In genomic region chr2:179440161-179440560, GRCm38 (mm10) we compare ENCODE assay signal across 17 mouse cellular contexts. TPM values are rescaled to one million over a fixed set of nuclear protein-coding genes. Genes with fewer than 3 reads are reported as not detected.
DNase-seq lines count a peak whose midpoint lies in the region; TF ChIP-seq lines count a peak whose summit lies in the region.
"Had no signal": no experiment of that assay in that cellular context is flagged by ENCODE, and none has a peak within 500 bp of the region (broad histone marks: within the 10 kb centered on the region; RNA-seq: fewer than 3 reads in every experiment).

No protein-coding gene starts in this region.

- no peak overlapping the region for H3K27ac ChIP-seq in cortical plate, adult 2 months (ENCODE audit: insufficient read depth, low read length)
- H3K27ac ChIP-seq: embryonic facial prominence, embryonic 15.5 days; intestine, embryonic 15.5 days; midbrain, embryonic 10.5 days had no signal

- H3K4me3 ChIP-seq in cortical plate, adult 2 months (ENCODE audit: insufficient read depth, low read length) = no peak overlapping the region
- H3K4me3 ChIP-seq: embryonic facial prominence, embryonic 15.5 days; intestine, embryonic 15.5 days; midbrain, embryonic 10.5 days had no signal

- H3K4me1 ChIP-seq in cortical plate, adult 2 months (ENCODE audit: control insufficient read depth, insufficient read depth, low read length) = no peaks in the 10 kb centered on the region; the same call in 1 of the 2 replicates

- no peak for TF ChIP-seq POLR2A in cortical plate, adult 2 months (IDR thresholded peaks at IDR 0.05; ENCODE audit: extremely low read depth, insufficient read depth, low read length)

- peak; percentile 48 for TF ChIP-seq CTCF in cortical plate, adult 2 months (IDR thresholded peaks at IDR 0.05; ENCODE audit: extremely low read depth, insufficient read depth, low read length)

- intact Hi-C loops in left cerebral cortex, postnatal 10 days (cut with DNase I) = loop anchor here (5.0 to 10.0 kb wide), 3 partner anchors 97 to 435 kb away; no protein-coding TSS in a partner anchor

- DNase-seq in frontal cortex, postnatal 36 days (ENCODE audit: low spot score in 2 of 2) = peak; percentile 26 to 39
- no peak for DNase-seq in frontal cortex, postnatal 25 days (ENCODE audit: low spot score in 2 of 2)
- DNase-seq in left cerebral cortex, postnatal 10 days (ENCODE audit: extremely low spot score in 1 of 2, low spot score in 2 of 2) = peak; percentile 38 to 45
- no peak for DNase-seq in left cerebral cortex, adult 11 months (ENCODE audit: low spot score)
- DNase-seq in right cerebral cortex, adult 2 months (ENCODE audit: low spot score in 2 of 2) = peak; percentile 41 to 51
- DNase-seq in kidney, adult 8-10 months = no peak
- DNase-seq in adrenal gland, postnatal 14 days = no peak
- DNase-seq: B cell, adult 2 months; cerebellum, adult 8-10 months; lung, postnatal 14 days; thymus, postnatal 14 days had no signal

RNA-seq across cellular contexts. Expression of gene Cdh4, which starts 2.1 kb away (rescaled TPM):
- total RNA-seq in left cerebral cortex, postnatal 10 days (2021) = 10 to 100 TPM; 36.4 to 41.2 TPM
- 5.2 and 5.9 TPM in 2 replicates for polyA plus RNA-seq in cortical plate, adult 2 months (2012; rRNA removed)
- 4.5 and 5.4 TPM in 2 replicates for total RNA-seq in adrenal gland, postnatal 14 days (2021)
- total RNA-seq: granulocyte monocyte progenitor cell, adult 5-6 weeks had no signal
- polyA plus RNA-seq: G1E had no signal

Comparison
In these comparisons a context has a peak if more than half of its experiments do, and no peak if none do; other contexts are left out.
1. DNase-seq: peak in frontal cortex, postnatal 36 days (2 of 2), left cerebral cortex, postnatal 10 days (2 of 2) and right cerebral cortex, adult 2 months (2 of 2); none in frontal cortex, postnatal 25 days (0 of 2), left cerebral cortex, adult 11 months (single experiment), kidney, adult 8-10 months (0 of 2) and adrenal gland, postnatal 14 days (single experiment).